Mouse (Mus musculus) liver, adult 2 months (tissue): ENCODE measurements at regions not wholly inside any gene's neighbourhood (a gene's known extent, or its start where the extent isn't known, plus 50 kb on each side); places are given as distances from the start of the nearest gene placed in this dataset.

ENCODE experiments used
- DNase-seq: peaks from one replicate; pipeline ENCODE4 v3.0.0-alpha.2; 2011; ENCODE audit warnings: low read depth, low spot score; ENCODE audit errors: extremely low read depth
- H3K27ac ChIP-seq: fragments of 200-500 bp; replicated peaks from 2 replicates; pipeline ENCODE4 v1.5.1; 2012; ENCODE audit warnings: low read depth, mild to moderate bottlenecking, control low read depth, inconsistent platforms, low read length; ENCODE audit not compliant: insufficient read depth
- H3K27me3 ChIP-seq: fragments of 200-500 bp; 2 replicates; pipeline ENCODE4 v1.6.1; 2012; ENCODE audit warnings: mild to moderate bottlenecking, moderate library complexity, low read length, inconsistent platforms; ENCODE audit not compliant: control insufficient read depth, insufficient read depth
- H3K36me3 ChIP-seq: fragments of 200-500 bp; 2 replicates; pipeline ENCODE4 v1.6.1; 2012; ENCODE audit warnings: low read length, inconsistent platforms; ENCODE audit not compliant: control insufficient read depth, insufficient read depth
- H3K4me1 ChIP-seq: fragments of 200-500 bp; 2 replicates; pipeline ENCODE4 v1.6.1; 2011; ENCODE audit warnings: low read length; ENCODE audit not compliant: control insufficient read depth, insufficient read depth
- H3K4me3 ChIP-seq: fragments of 200-500 bp; 2 replicates; pipeline ENCODE4 v1.5.1; 2011; ENCODE audit warnings: low read depth, mild to moderate bottlenecking, control low read depth, low read length, moderate library complexity; ENCODE audit not compliant: insufficient read depth
- H3K79me2 ChIP-seq: fragments of 200-500 bp; 2 replicates; pipeline ENCODE4 v1.6.1; 2012; ENCODE audit warnings: inconsistent platforms, mild to moderate bottlenecking, low read length, moderate library complexity; ENCODE audit not compliant: control insufficient read depth, insufficient read depth
- H3K9ac ChIP-seq: fragments of 200-500 bp; 2 replicates; pipeline ENCODE4 v1.6.1; 2012; ENCODE audit warnings: low read depth, mild to moderate bottlenecking, control low read depth, inconsistent platforms, low read length
- CTCF ChIP-seq: fragments of 200-500 bp; IDR thresholded peaks from 2 replicates; pipeline ENCODE4 v1.5.1; 2011; ENCODE audit warnings: low read depth, low read length, control low read depth
- POLR2A ChIP-seq: fragments of 200-500 bp; IDR thresholded peaks from 2 replicates; pipeline ENCODE4 v1.6.1; 2011; ENCODE audit warnings: low read length, control low read depth; ENCODE audit not compliant: insufficient read depth; ENCODE audit errors: extremely low read depth
- WGBS: fragments of 180-500 bp; shearing (Covaris S2); methylation state at CpG from one replicate; pipeline ENCODE4 v1.1.7; 2018; 5-methylcytosine and 5-hydroxymethylcytosine counted together

- H3K27me3 ChIP-seq, result no peaks in the 10 kb centered on the region
- no peak overlapping the region for H3K27ac ChIP-seq
- H3K9ac ChIP-seq, result no peak overlapping the region
- no peak for DNase-seq
- H3K79me2 ChIP-seq, result no peaks in the 10 kb centered on the region
- H3K36me3 ChIP-seq, result no peaks in the 10 kb centered on the region
- H3K4me3 ChIP-seq, result no peak overlapping the region
- no peaks in the 10 kb centered on the region for H3K4me1 ChIP-seq
- no peak for TF ChIP-seq POLR2A
- 77% methylated on average over 1 of the region's 1 CpGs for WGBS
Measured at GRCm38 (mm10) chr12:58743800-58744199, 268.0 kb downstream of the Sec23a start.

GRCm38 (mm10) chr12:58728094-58728493, 283.7 kb downstream of the Sec23a start:
- WGBS, result 42% methylated on average over 1 of the region's 1 CpGs

GRCm38 (mm10) chr12:58727547-58727946, 284.3 kb downstream of the Sec23a start:
- no peak overlapping the region for H3K27ac ChIP-seq
- WGBS, result 85% methylated on average over 2 of the region's 2 CpGs
- H3K4me1 ChIP-seq, result no peaks in the 10 kb centered on the region
- DNase-seq, result no peak
- no peaks in the 10 kb centered on the region for H3K79me2 ChIP-seq
- TF ChIP-seq POLR2A (no peak), CTCF (no peak)
- no peak overlapping the region for H3K9ac ChIP-seq
- no peaks in the 10 kb centered on the region for H3K36me3 ChIP-seq
- H3K4me3 ChIP-seq, result no peak overlapping the region
- H3K27me3 ChIP-seq, result no peaks in the 10 kb centered on the region

More at GRCm38 (mm10) chr12:58728094-58728493, 283.7 kb downstream of the Sec23a start:
- TF ChIP-seq POLR2A, result no peak
- no peak for TF ChIP-seq CTCF
- Histone ChIP-seq H3K36me3 (no peaks in the 10 kb centered on the region), H3K27ac (no peak overlapping the region), H3K79me2 (no peaks in the 10 kb centered on the region), H3K4me3 (no peak overlapping the region), H3K27me3 (no peaks in the 10 kb centered on the region), H3K4me1 (no peaks in the 10 kb centered on the region), H3K9ac (no peak overlapping the region)
- no peak for DNase-seq

- Histone ChIP-seq H3K27me3 (no peaks in the 10 kb centered on the region), H3K4me3 (no peak overlapping the region), H3K79me2 (no peaks in the 10 kb centered on the region), H3K4me1 (no peaks in the 10 kb centered on the region), H3K36me3 (no peaks in the 10 kb centered on the region), H3K9ac (no peak overlapping the region), H3K27ac (no peak overlapping the region)
- whole genome bisulfite sequencing, result 84% methylated on average over 6 of the region's 6 CpGs
- TF ChIP-seq POLR2A, result no peak
- no peak for TF ChIP-seq CTCF
- DNase-seq, result no peak
Measured at GRCm38 (mm10) chr12:58717908-58718307, 293.9 kb downstream of the Sec23a start.

- Histone ChIP-seq H3K4me3 (no peak overlapping the region), H3K27ac (no peak overlapping the region), H3K4me1 (no peaks in the 10 kb centered on the region), H3K27me3 (no peaks in the 10 kb centered on the region), H3K36me3 (no peaks in the 10 kb centered on the region), H3K9ac (no peak overlapping the region), H3K79me2 (no peaks in the 10 kb centered on the region)
- DNase-seq, result no peak
- TF ChIP-seq CTCF (no peak), POLR2A (no peak)
- WGBS, result 82% methylated on average over 1 of the region's 1 CpGs
Measured at GRCm38 (mm10) chr12:58714207-58714606, 297.6 kb downstream of the Sec23a start.

GRCm38 (mm10) chr12:58695680-58696079, 316.1 kb downstream of the Sec23a start:
- Histone ChIP-seq H3K36me3 (no peaks in the 10 kb centered on the region), H3K79me2 (no peaks in the 10 kb centered on the region)
- 87% methylated on average over 5 of the region's 5 CpGs for WGBS

More at GRCm38 (mm10) chr12:58695680-58696079, 316.1 kb downstream of the Sec23a start:
- TF ChIP-seq CTCF (no peak), POLR2A (no peak)
- Histone ChIP-seq H3K4me3 (no peak overlapping the region), H3K9ac (no peak overlapping the region), H3K27ac (no peak overlapping the region), H3K4me1 (no peaks in the 10 kb centered on the region), H3K27me3 (no peaks in the 10 kb centered on the region)
- no peak for DNase-seq
